Mouse (Mus musculus): ENCODE measurements around the gene Zc3h10. TPM values are rescaled to one million over a fixed set of nuclear protein-coding genes. Genes with fewer than 3 reads are reported as not detected.
A peak's percentile ranks its signal among the peaks of the same experiment; 100 is the strongest.

The Zc3h10 gene
- 10.2 and 11.9 TPM in 2 replicates for polyA plus RNA-seq (2016; fragmentation: Nextera tagmentation; extraction: Ambion mirVana)

- Histone ChIP-seq H3K4me2 (peak within 1 kb of the TSS; percentile 93), H3K4me1 (replicated peaks) (peaks cover 25% of the 10 kb centered on the region), H3K36me3 (peaks cover 32% of the 10 kb centered on the region), H3K4me3 (peak within 1 kb of the TSS; percentile 70), H3K27ac (ENCODE audit: poor library complexity, severe bottlenecking) (peak within 1 kb of the TSS; percentile 96), H3K9me3 (replicated peaks) (no peaks in the 10 kb centered on the region), H3K27me3 (replicated peaks) (no peaks in the 10 kb centered on the region), H3K9ac (peak within 1 kb of the TSS; percentile 91)
- whole genome bisulfite sequencing, result under 1% methylated on average over 50 of the region's 50 CpGs
- ATAC-seq (ENCODE audit: insufficient number of reproducible peaks, low FRiP score), result peak; percentile 91
Observed at GRCm38 (mm10) chr10:128547361-128548032, at the start of gene Zc3h10. Gene Zc3h10 (minus strand): TSS chr10:128547774.

- no peak for ATAC-seq (ENCODE audit: insufficient number of reproducible peaks, low FRiP score)
- H3K27ac ChIP-seq (ENCODE audit: poor library complexity, severe bottlenecking), result no peak overlapping the region
- H3K4me3 ChIP-seq, result no peak overlapping the region
Observed at GRCm38 (mm10) chr10:128592797-128593196, 45.2 kb upstream of the Zc3h10 start.

GRCm38 (mm10) chr10:128591436-128591835 is 43.9 kb upstream of the Zc3h10 start:
- Histone ChIP-seq H3K9ac (no peak overlapping the region), H3K36me3 (no peaks in the 10 kb centered on the region), H3K9me3 (replicated peaks) (no peaks in the 10 kb centered on the region), H3K27ac (ENCODE audit: poor library complexity, severe bottlenecking) (no peak overlapping the region), H3K4me3 (no peak overlapping the region), H3K4me2 (no peak overlapping the region), H3K4me1 (replicated peaks) (peaks cover 20% of the 10 kb centered on the region), H3K27me3 (replicated peaks) (peaks cover 30% of the 10 kb centered on the region)
- 44% methylated on average over 6 of the region's 6 CpGs for WGBS
- ATAC-seq (ENCODE audit: insufficient number of reproducible peaks, low FRiP score), result no peak

More at GRCm38 (mm10) chr10:128592797-128593196, 45.2 kb upstream of the Zc3h10 start:
- H3K9me3 ChIP-seq (replicated peaks), result no peaks in the 10 kb centered on the region
- H3K4me1 ChIP-seq (replicated peaks), result peaks cover 19% of the 10 kb centered on the region
- 65% methylated on average over 5 of the region's 5 CpGs for WGBS
- H3K36me3 ChIP-seq, result no peaks in the 10 kb centered on the region
- H3K9ac ChIP-seq, result no peak overlapping the region
- H3K27me3 ChIP-seq (replicated peaks), result peaks cover 16% of the 10 kb centered on the region
- no peak overlapping the region for H3K4me2 ChIP-seq

GRCm38 (mm10) chr10:128590193-128590690 is 42.7 kb upstream of the Zc3h10 start:
- Histone ChIP-seq H3K36me3 (no peaks in the 10 kb centered on the region), H3K4me2 (peak overlapping the region; percentile 95), H3K9me3 (replicated peaks) (no peaks in the 10 kb centered on the region), H3K27me3 (replicated peaks) (peaks cover 38% of the 10 kb centered on the region), H3K4me3 (peak overlapping the region; percentile 71), H3K4me1 (replicated peaks) (peaks cover 23% of the 10 kb centered on the region), H3K27ac (ENCODE audit: poor library complexity, severe bottlenecking) (no peak overlapping the region), H3K9ac (peak overlapping the region; percentile 74)
- ATAC-seq (ENCODE audit: insufficient number of reproducible peaks, low FRiP score), result peak; percentile 34
- under 1% methylated on average over 43 of the region's 43 CpGs for WGBS

- 0% methylated on average over 32 of the region's 43 CpGs for WGBS
- H3K36me3 ChIP-seq, result no peaks in the 10 kb centered on the region
- H3K4me1 ChIP-seq (replicated peaks), result peaks cover 23% of the 10 kb centered on the region
- peak within 1 kb of the TSS; percentile 71 for H3K4me3 ChIP-seq
- no peaks in the 10 kb centered on the region for H3K9me3 ChIP-seq (replicated peaks)
- ATAC-seq (ENCODE audit: insufficient number of reproducible peaks, low FRiP score), result peak; percentile 59
- H3K9ac ChIP-seq, result peak within 1 kb of the TSS; percentile 74
- 0 out of 2 replicates have a peak within 1 kb of the TSS, but pooled peaks have one; percentile 19 for H3K27ac ChIP-seq (ENCODE audit: poor library complexity, severe bottlenecking)
- peaks cover 41% of the 10 kb centered on the region for H3K27me3 ChIP-seq (replicated peaks)
- H3K4me2 ChIP-seq, result peak within 1 kb of the TSS; percentile 95
Observed at GRCm38 (mm10) chr10:128589464-128590192, 42.1 kb upstream of the Zc3h10 start, which contains the start of gene Erbb3. Gene Erbb3 (minus strand): TSS chr10:128589652.

- 2% methylated on average over 23 of the region's 23 CpGs for WGBS
- H3K27me3 ChIP-seq (replicated peaks), result peaks cover 42% of the 10 kb centered on the region
- no peak for ATAC-seq (ENCODE audit: insufficient number of reproducible peaks, low FRiP score)
- no peaks in the 10 kb centered on the region for H3K36me3 ChIP-seq
- 0 out of 2 replicates have a peak overlapping the region, but pooled peaks have one; percentile 19 for H3K27ac ChIP-seq (ENCODE audit: poor library complexity, severe bottlenecking)
- H3K4me2 ChIP-seq, result peak overlapping the region; percentile 95
- peaks cover 28% of the 10 kb centered on the region for H3K4me1 ChIP-seq (replicated peaks)
- peak overlapping the region; percentile 71 for H3K4me3 ChIP-seq
- no peaks in the 10 kb centered on the region for H3K9me3 ChIP-seq (replicated peaks)
- peak overlapping the region; percentile 74 for H3K9ac ChIP-seq
Observed at GRCm38 (mm10) chr10:128588775-128589463, 41.3 kb upstream of the Zc3h10 start.

- Histone ChIP-seq H3K9ac (no peak overlapping the region), H3K9me3 (replicated peaks) (no peaks in the 10 kb centered on the region), H3K27ac (ENCODE audit: poor library complexity, severe bottlenecking) (0 out of 2 replicates have a peak overlapping the region, but pooled peaks have one; percentile 28), H3K27me3 (replicated peaks) (peaks cover 42% of the 10 kb centered on the region), H3K4me3 (peak overlapping the region; percentile 71; the same call in 1 of the 2 replicates), H3K4me2 (peak overlapping the region; percentile 95; the same call in 1 of the 2 replicates), H3K4me1 (replicated peaks) (peaks cover 36% of the 10 kb centered on the region), H3K36me3 (no peaks in the 10 kb centered on the region)
- no peak for ATAC-seq (ENCODE audit: insufficient number of reproducible peaks, low FRiP score)
- 38% methylated on average over 1 of the region's 1 CpGs for WGBS
Observed at GRCm38 (mm10) chr10:128588136-128588535, 40.6 kb upstream of the Zc3h10 start.

- Histone ChIP-seq H3K27me3 (replicated peaks) (peaks cover 42% of the 10 kb centered on the region), H3K27ac (ENCODE audit: poor library complexity, severe bottlenecking) (peak overlapping the region; percentile 28; the same call in 1 of the 2 replicates), H3K4me1 (replicated peaks) (peaks cover 41% of the 10 kb centered on the region), H3K4me3 (no peak overlapping the region), H3K4me2 (0 out of 2 replicates have a peak overlapping the region, but pooled peaks have one; percentile 7), H3K9ac (no peak overlapping the region), H3K9me3 (replicated peaks) (no peaks in the 10 kb centered on the region), H3K36me3 (no peaks in the 10 kb centered on the region)
- 54% methylated on average over 8 of the region's 8 CpGs for WGBS
- no peak for ATAC-seq (ENCODE audit: insufficient number of reproducible peaks, low FRiP score)
Observed at GRCm38 (mm10) chr10:128587697-128588096, 40.1 kb upstream of the Zc3h10 start.

- Histone ChIP-seq H3K4me3 (no peak overlapping the region), H3K9ac (no peak overlapping the region)
- 40% methylated on average over 4 of the region's 4 CpGs for WGBS
Observed at GRCm38 (mm10) chr10:128587120-128587519, 39.5 kb upstream of the Zc3h10 start.

GRCm38 (mm10) chr10:128586546-128586945 is 39.0 kb upstream of the Zc3h10 start:
- Histone ChIP-seq H3K4me3 (no peak overlapping the region), H3K27me3 (replicated peaks) (peaks cover 42% of the 10 kb centered on the region), H3K4me1 (replicated peaks) (peaks cover 36% of the 10 kb centered on the region), H3K36me3 (no peaks in the 10 kb centered on the region; the same call in 1 of the 2 replicates), H3K27ac (ENCODE audit: poor library complexity, severe bottlenecking) (no peak overlapping the region), H3K9ac (peak overlapping the region; percentile 38; the same call in 1 of the 2 replicates), H3K4me2 (0 out of 2 replicates have a peak overlapping the region, but pooled peaks have one; percentile 1), H3K9me3 (replicated peaks) (no peaks in the 10 kb centered on the region)
- ATAC-seq (ENCODE audit: insufficient number of reproducible peaks, low FRiP score), result no peak
- WGBS, result 6% methylated on average over 1 of the region's 1 CpGs

More at GRCm38 (mm10) chr10:128587120-128587519, 39.5 kb upstream of the Zc3h10 start:
- Histone ChIP-seq H3K36me3 (no peaks in the 10 kb centered on the region), H3K4me1 (replicated peaks) (peaks cover 40% of the 10 kb centered on the region), H3K4me2 (0 out of 2 replicates have a peak overlapping the region, but pooled peaks have one; percentile 7), H3K9me3 (replicated peaks) (no peaks in the 10 kb centered on the region), H3K27ac (ENCODE audit: poor library complexity, severe bottlenecking) (peak overlapping the region; percentile 36; the same call in 1 of the 2 replicates), H3K27me3 (replicated peaks) (peaks cover 42% of the 10 kb centered on the region)
- no peak for ATAC-seq (ENCODE audit: insufficient number of reproducible peaks, low FRiP score)
